Mouse (Mus musculus): Measurements from ENCODE around the gene Akap5.

Akap5 gene

DNA sequence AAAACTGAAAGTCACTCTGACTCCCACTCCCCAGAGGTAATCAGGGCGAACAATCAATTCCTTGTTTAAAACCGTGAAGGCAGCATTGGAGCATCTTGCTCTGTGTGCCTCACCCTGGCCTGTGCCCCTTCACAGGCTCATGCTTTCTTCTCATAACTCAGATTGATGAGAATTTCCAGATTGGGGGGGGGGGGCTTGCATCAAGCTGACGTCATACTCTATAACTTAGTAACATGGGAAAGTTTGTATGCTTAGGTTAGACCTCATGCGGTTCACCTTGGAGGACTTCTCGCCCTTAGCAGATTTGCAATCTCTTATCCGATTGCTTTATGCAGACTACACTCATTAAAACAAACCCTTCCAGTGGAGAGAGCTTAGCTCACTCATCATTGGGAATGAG, 49.3 kb downstream of the Akap5 start:
- no peaks in the 10 kb centered on the region for H3K9me3 ChIP-seq (ENCODE audit: low read length)
- no peak overlapping the region for H3K4me3 ChIP-seq (replicated peaks; ENCODE audit: low read length)

DNA sequence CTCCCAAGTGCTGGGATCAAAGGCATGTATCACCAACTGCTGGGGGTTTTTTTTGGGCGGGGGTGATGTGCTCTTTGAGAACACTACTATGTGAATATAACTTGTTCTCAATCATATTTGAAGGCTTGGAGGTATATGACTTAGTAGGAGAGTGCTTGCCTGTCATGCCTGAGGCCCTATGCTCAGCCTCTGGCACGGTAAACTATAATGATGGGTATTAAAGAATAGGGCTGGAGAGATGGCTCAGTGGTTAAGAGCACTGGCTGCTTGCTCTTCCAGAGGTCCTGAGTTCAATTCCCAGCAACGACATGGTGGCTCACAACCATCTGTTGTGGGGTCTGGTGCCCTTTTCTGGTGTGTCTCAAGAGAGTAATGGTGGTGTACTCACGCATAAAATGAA, 50.2 kb downstream of the Akap5 start:
- H3K36me3 ChIP-seq (ENCODE audit: insufficient read depth, low read length) = no peaks in the 10 kb centered on the region
- no peaks in the 10 kb centered on the region for H3K9me3 ChIP-seq (ENCODE audit: low read length)
- peaks cover 79% of the 10 kb centered on the region for H3K4me1 ChIP-seq (replicated peaks; ENCODE audit: low read depth, low read length)
- no peak overlapping the region for H3K4me3 ChIP-seq (replicated peaks; ENCODE audit: low read length)
- no peaks in the 10 kb centered on the region for H3K27me3 ChIP-seq (ENCODE audit: insufficient read depth, low read length)
- no peak for TF ChIP-seq CTCF (conservative IDR thresholded peaks at IDR 0.05; ENCODE audit: low read length)
- TF ChIP-seq POU5F1 (IDR thresholded peaks at IDR 0.05; ENCODE audit: borderline replicate concordance, low read length) = no peak
- no peak for TF ChIP-seq NANOG (IDR thresholded peaks at IDR 0.05; ENCODE audit: borderline replicate concordance, low read length)

More for the DNA sequence above, 49.3 kb downstream of the Akap5 start:
- TF ChIP-seq NANOG (IDR thresholded peaks at IDR 0.05; ENCODE audit: borderline replicate concordance, low read length) (no peak), CTCF (conservative IDR thresholded peaks at IDR 0.05; ENCODE audit: low read length) (no peak), POU5F1 (IDR thresholded peaks at IDR 0.05; ENCODE audit: borderline replicate concordance, low read length) (no peak)
- H3K4me1 ChIP-seq (replicated peaks; ENCODE audit: low read depth, low read length) = peaks cover 70% of the 10 kb centered on the region
- no peaks in the 10 kb centered on the region for H3K27me3 ChIP-seq (ENCODE audit: insufficient read depth, low read length)
- no peaks in the 10 kb centered on the region for H3K36me3 ChIP-seq (ENCODE audit: insufficient read depth, low read length)

GRCm38 (mm10) chr12:76375506-76375905, 50.8 kb downstream of the Akap5 start:
- Histone ChIP-seq H3K36me3 (ENCODE audit: insufficient read depth, low read length) (no peaks in the 10 kb centered on the region), H3K4me1 (replicated peaks; ENCODE audit: low read depth, low read length) (peaks cover 85% of the 10 kb centered on the region), H3K27me3 (ENCODE audit: insufficient read depth, low read length) (no peaks in the 10 kb centered on the region), H3K4me3 (replicated peaks; ENCODE audit: low read length) (no peak overlapping the region), H3K9me3 (ENCODE audit: low read length) (no peaks in the 10 kb centered on the region)
- TF ChIP-seq CTCF (conservative IDR thresholded peaks at IDR 0.05; ENCODE audit: low read length) = no peak
- TF ChIP-seq NANOG (IDR thresholded peaks at IDR 0.05; ENCODE audit: borderline replicate concordance, low read length) = no peak
- no peak for TF ChIP-seq POU5F1 (IDR thresholded peaks at IDR 0.05; ENCODE audit: borderline replicate concordance, low read length)

DNA sequence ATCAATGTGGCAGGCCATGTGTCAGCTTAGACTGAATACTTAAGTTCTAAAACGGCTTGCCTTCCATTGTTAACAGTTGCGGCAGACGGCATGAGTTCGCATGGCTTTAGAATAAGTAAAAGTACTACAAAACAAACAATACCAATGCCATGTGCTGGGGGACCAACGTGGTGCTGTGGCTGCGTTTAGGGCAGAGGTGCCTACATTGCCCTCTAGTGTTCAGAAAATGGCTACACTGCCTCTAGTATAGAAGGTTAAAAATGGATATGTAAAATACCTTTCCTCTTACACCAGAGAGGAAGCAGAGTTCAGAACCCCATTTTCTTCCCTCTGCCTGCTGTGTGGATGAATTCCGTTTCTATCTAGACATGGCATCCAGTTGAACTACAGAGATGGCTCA, 52.0 kb downstream of the Akap5 start:
- peak; percentile 62 for TF ChIP-seq CTCF (conservative IDR thresholded peaks at IDR 0.05; ENCODE audit: low read length)
- no peak for TF ChIP-seq NANOG (IDR thresholded peaks at IDR 0.05; ENCODE audit: borderline replicate concordance, low read length)
- H3K4me1 ChIP-seq (replicated peaks; ENCODE audit: low read depth, low read length) = peaks cover 95% of the 10 kb centered on the region
- H3K36me3 ChIP-seq (ENCODE audit: insufficient read depth, low read length) = peaks cover 3% of the 10 kb centered on the region; the same call in 1 of the 2 replicates
- H3K4me3 ChIP-seq (replicated peaks; ENCODE audit: low read length) = peak overlapping the region; percentile 18; the same call in 1 of the 2 replicates
- no peaks in the 10 kb centered on the region for H3K9me3 ChIP-seq (ENCODE audit: low read length)
- no peaks in the 10 kb centered on the region for H3K27me3 ChIP-seq (ENCODE audit: insufficient read depth, low read length)

GRCm38 (mm10) chr12:76377059-76377458, 52.4 kb downstream of the Akap5 start:
- H3K36me3 ChIP-seq (ENCODE audit: insufficient read depth, low read length) = peaks cover 5% of the 10 kb centered on the region; the same call in 1 of the 2 replicates
- H3K27me3 ChIP-seq (ENCODE audit: insufficient read depth, low read length) = no peaks in the 10 kb centered on the region
- H3K9me3 ChIP-seq (ENCODE audit: low read length) = no peaks in the 10 kb centered on the region
- peak overlapping the region; percentile 18; the same call in 1 of the 2 replicates for H3K4me3 ChIP-seq (replicated peaks; ENCODE audit: low read length)
- peaks cover 93% of the 10 kb centered on the region for H3K4me1 ChIP-seq (replicated peaks; ENCODE audit: low read depth, low read length)
- TF ChIP-seq NANOG (IDR thresholded peaks at IDR 0.05; ENCODE audit: borderline replicate concordance, low read length) = no peak
- TF ChIP-seq POU5F1 (IDR thresholded peaks at IDR 0.05; ENCODE audit: borderline replicate concordance, low read length) = no peak
- no peak for TF ChIP-seq CTCF (conservative IDR thresholded peaks at IDR 0.05; ENCODE audit: low read length)

GRCm38 (mm10) chr12:76377726-76378125, 53.0 kb downstream of the Akap5 start:
- H3K4me3 ChIP-seq (replicated peaks; ENCODE audit: low read length) = peak overlapping the region; percentile 18; the same call in 1 of the 2 replicates
- TF ChIP-seq POU5F1 (IDR thresholded peaks at IDR 0.05; ENCODE audit: borderline replicate concordance, low read length) (no peak), CTCF (conservative IDR thresholded peaks at IDR 0.05; ENCODE audit: low read length) (no peak), NANOG (IDR thresholded peaks at IDR 0.05; ENCODE audit: borderline replicate concordance, low read length) (no peak)
- peaks cover 88% of the 10 kb centered on the region for H3K4me1 ChIP-seq (replicated peaks; ENCODE audit: low read depth, low read length)
- H3K9me3 ChIP-seq (ENCODE audit: low read length) = no peaks in the 10 kb centered on the region
- no peaks in the 10 kb centered on the region for H3K27me3 ChIP-seq (ENCODE audit: insufficient read depth, low read length)
- H3K36me3 ChIP-seq (ENCODE audit: insufficient read depth, low read length) = peaks cover 5% of the 10 kb centered on the region; the same call in 1 of the 2 replicates

DNA sequence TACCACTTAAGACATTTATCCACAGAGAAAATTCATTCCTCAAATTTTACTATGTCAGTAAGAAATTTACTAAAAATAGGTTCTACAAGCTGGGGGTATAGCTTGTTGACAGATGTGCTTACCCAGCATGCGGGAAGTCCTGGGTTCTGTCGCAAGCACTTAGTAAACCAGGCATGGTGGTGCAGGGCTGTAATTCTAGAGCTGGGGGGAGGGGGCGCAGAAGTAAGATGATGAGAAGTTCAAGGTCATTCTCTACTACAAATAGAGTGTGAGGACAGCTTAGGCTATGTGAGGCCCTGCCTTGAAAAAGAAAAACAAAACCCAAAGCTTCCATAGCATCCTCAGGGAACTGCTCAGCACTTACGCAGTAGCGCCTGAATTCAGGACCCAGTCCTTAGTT, 53.9 kb downstream of the Akap5 start:
- Histone ChIP-seq H3K36me3 (ENCODE audit: insufficient read depth, low read length) (peaks cover 5% of the 10 kb centered on the region; the same call in 1 of the 2 replicates), H3K4me3 (replicated peaks; ENCODE audit: low read length) (no peak overlapping the region), H3K4me1 (replicated peaks; ENCODE audit: low read depth, low read length) (peaks cover 88% of the 10 kb centered on the region), H3K9me3 (ENCODE audit: low read length) (no peaks in the 10 kb centered on the region), H3K27me3 (ENCODE audit: insufficient read depth, low read length) (no peaks in the 10 kb centered on the region)
- TF ChIP-seq POU5F1 (IDR thresholded peaks at IDR 0.05; ENCODE audit: borderline replicate concordance, low read length) (no peak), CTCF (conservative IDR thresholded peaks at IDR 0.05; ENCODE audit: low read length) (no peak), NANOG (IDR thresholded peaks at IDR 0.05; ENCODE audit: borderline replicate concordance, low read length) (no peak)

GRCm38 (mm10) chr12:76380151-76380550, 55.5 kb downstream of the Akap5 start:
- Histone ChIP-seq H3K27me3 (ENCODE audit: insufficient read depth, low read length) (no peaks in the 10 kb centered on the region), H3K4me1 (replicated peaks; ENCODE audit: low read depth, low read length) (peaks cover 91% of the 10 kb centered on the region), H3K36me3 (ENCODE audit: insufficient read depth, low read length) (peaks cover 6% of the 10 kb centered on the region), H3K9me3 (ENCODE audit: low read length) (no peaks in the 10 kb centered on the region), H3K4me3 (replicated peaks; ENCODE audit: low read length) (no peak overlapping the region; the same call in 1 of the 2 replicates)
- TF ChIP-seq POU5F1 (IDR thresholded peaks at IDR 0.05; ENCODE audit: borderline replicate concordance, low read length) (no peak), CTCF (conservative IDR thresholded peaks at IDR 0.05; ENCODE audit: low read length) (no peak), NANOG (IDR thresholded peaks at IDR 0.05; ENCODE audit: borderline replicate concordance, low read length) (no peak)
